Mouse (Mus musculus): Measurements from ENCODE around the gene Zcwpw1.

GRCm38 (mm10) chr5:137822602-137823001, 35.0 kb downstream of the Zcwpw1 start:
- TF ChIP-seq CTCF (IDR thresholded peaks at IDR 0.05; ENCODE audit: low read depth, low read length): no peak
- TF ChIP-seq EP300 (IDR thresholded peaks at IDR 0.05; ENCODE audit: insufficient read depth, low read depth, low read length): no peak
- no peak for TF ChIP-seq POLR2A (IDR thresholded peaks at IDR 0.05; ENCODE audit: insufficient read depth, low read length)
